Mouse (Mus musculus): ENCODE measurements around the gene Tiam1.
A peak's percentile ranks its signal among the peaks of the same experiment; 100 is the strongest.

Gene Tiam1

GRCm38 (mm10) chr16:89946816-89947215 is 196.8 kb downstream of the Tiam1 start:
- peak; percentile 28 for DNase-seq

- no peak for DNase-seq
Measured at GRCm38 (mm10) chr16:89944604-89945283, 198.8 kb downstream of the Tiam1 start.

- DNase-seq = no peak
Measured at GRCm38 (mm10) chr16:89944050-89944449, 199.5 kb downstream of the Tiam1 start.

- no peak for DNase-seq
Measured at GRCm38 (mm10) chr16:89943267-89943971, 200.2 kb downstream of the Tiam1 start.

- no peak for DNase-seq
Measured at GRCm38 (mm10) chr16:89940696-89941095, 202.9 kb downstream of the Tiam1 start.

- DNase-seq = no peak
Measured at GRCm38 (mm10) chr16:89938277-89938676, 205.3 kb downstream of the Tiam1 start.

- DNase-seq = no peak
Measured at GRCm38 (mm10) chr16:89936571-89936970, 207.0 kb downstream of the Tiam1 start.

GRCm38 (mm10) chr16:89935398-89935797 is 208.2 kb downstream of the Tiam1 start:
- DNase-seq = no peak

- DNase-seq = no peak
Measured at GRCm38 (mm10) chr16:89934616-89935015, 209.0 kb downstream of the Tiam1 start.

GRCm38 (mm10) chr16:89933976-89934375 is 209.6 kb downstream of the Tiam1 start:
- no peak for DNase-seq

GRCm38 (mm10) chr16:89928611-89929010 is 215.0 kb downstream of the Tiam1 start:
- no peak for DNase-seq

GRCm38 (mm10) chr16:89924249-89924890 is 219.2 kb downstream of the Tiam1 start:
- DNase-seq = no peak

- DNase-seq = no peak
Measured at GRCm38 (mm10) chr16:89923311-89923710, 220.3 kb downstream of the Tiam1 start.

- DNase-seq = no peak
Measured at GRCm38 (mm10) chr16:89922458-89922857, 221.1 kb downstream of the Tiam1 start.

GRCm38 (mm10) chr16:89921370-89921769 is 222.2 kb downstream of the Tiam1 start:
- peak; percentile 52 for DNase-seq

GRCm38 (mm10) chr16:89920417-89920816 is 223.2 kb downstream of the Tiam1 start:
- peak; percentile 34 for DNase-seq

- no peak for DNase-seq
Measured at GRCm38 (mm10) chr16:89917404-89917803, 226.2 kb downstream of the Tiam1 start.

GRCm38 (mm10) chr16:89914946-89915345 is 228.6 kb downstream of the Tiam1 start:
- DNase-seq = no peak

GRCm38 (mm10) chr16:89912686-89913375 is 230.7 kb downstream of the Tiam1 start:
- DNase-seq = no peak

- no peak for DNase-seq
Measured at GRCm38 (mm10) chr16:89909393-89910068, 234.0 kb downstream of the Tiam1 start.

GRCm38 (mm10) chr16:89907651-89908050 is 235.9 kb downstream of the Tiam1 start:
- no peak for DNase-seq

GRCm38 (mm10) chr16:89906909-89907308 is 236.7 kb downstream of the Tiam1 start:
- DNase-seq = no peak

Measured in right cerebral cortex, adult 18-20 months (tissue).